Mouse (Mus musculus) layer of hippocampus, adult 9-11 months (tissue): ENCODE measurements around the gene Gdpd5.
A peak's percentile ranks its signal among the peaks of the same experiment; 100 is the strongest.

ENCODE experiments used
- DNase-seq: peaks from one replicate; pipeline ENCODE4 v3.0.0; 2022

Gdpd5 gene

DNA sequence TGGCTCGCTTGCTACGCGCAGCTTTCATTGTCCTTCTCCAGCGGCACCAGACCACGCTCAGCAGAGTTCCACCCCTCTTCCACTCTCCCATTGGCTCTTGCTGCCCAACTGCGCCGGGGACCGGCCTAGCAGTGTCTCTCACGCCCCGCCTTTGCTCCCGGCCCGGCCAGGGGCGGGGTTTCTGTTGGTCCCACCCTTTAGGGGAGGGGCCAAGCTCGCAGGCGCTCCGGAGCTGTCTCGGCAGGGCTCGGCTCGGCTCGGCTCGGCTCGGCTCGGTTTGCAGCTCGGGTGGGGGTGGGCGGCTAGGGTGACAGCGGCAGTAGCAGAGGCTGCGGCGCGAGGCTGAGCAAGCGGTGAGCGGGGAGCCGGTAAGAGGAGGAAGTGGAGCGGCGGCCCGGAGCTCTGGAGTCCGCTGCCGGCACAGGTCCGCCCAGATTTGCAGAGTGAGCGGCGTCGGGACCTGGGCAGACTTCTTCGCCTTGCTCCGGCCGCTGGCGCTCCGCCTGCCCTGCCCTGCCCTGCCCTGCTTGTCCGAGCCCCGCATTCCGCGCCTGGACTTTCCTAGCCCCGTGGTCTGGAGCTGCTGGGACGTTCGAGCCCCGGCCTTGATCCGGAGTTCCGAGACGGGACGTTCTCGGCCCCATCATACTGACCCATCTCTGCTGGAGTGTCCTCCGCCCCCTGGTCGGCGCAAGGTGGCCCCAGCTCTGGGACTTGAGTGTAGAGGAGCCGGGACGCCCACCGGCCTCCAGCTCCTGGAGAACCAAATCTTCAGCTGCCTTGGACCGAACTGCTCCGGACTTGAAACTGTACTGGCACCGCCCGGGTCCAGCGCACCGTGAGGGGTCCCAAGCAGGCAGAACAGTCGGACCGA lies at the start of gene Gdpd5:
Gene Gdpd5, plus strand, starts transcription at position 201 of the 874 bp plus-strand sequence.
- peak; percentile 98 for DNase-seq

GRCm38 (mm10) chr7:99332774-99333480 lies 48.3 kb upstream of the Gdpd5 start:
- peak; percentile 46 for DNase-seq

GRCm38 (mm10) chr7:99340736-99341135 lies 40.5 kb upstream of the Gdpd5 start:
- DNase-seq, result no peak

GRCm38 (mm10) chr7:99343577-99343976 lies 37.6 kb upstream of the Gdpd5 start:
- no peak for DNase-seq

DNA sequence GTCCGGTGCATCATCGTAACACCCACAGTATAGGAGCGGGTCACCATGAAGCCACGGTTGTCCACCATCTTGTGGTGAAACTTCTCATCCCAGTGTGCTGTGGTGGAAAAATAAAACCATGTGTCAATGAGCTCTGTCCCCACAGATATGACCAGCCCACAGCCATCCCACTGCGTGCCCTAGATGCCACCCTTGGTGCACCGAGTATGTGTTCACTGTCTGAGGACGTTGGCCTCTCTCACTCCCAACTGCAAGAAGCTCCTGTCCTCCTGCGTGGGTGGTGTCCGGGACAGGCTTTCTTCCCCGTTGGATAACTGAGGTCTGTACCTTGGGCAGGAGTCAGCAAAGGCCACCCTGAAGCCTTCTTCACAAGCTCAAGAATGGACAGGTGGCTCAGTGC lies 33.9 kb upstream of the Gdpd5 start:
- no peak for DNase-seq

GRCm38 (mm10) chr7:99348883-99349282 lies 32.3 kb upstream of the Gdpd5 start:
- DNase-seq, result no peak

DNA sequence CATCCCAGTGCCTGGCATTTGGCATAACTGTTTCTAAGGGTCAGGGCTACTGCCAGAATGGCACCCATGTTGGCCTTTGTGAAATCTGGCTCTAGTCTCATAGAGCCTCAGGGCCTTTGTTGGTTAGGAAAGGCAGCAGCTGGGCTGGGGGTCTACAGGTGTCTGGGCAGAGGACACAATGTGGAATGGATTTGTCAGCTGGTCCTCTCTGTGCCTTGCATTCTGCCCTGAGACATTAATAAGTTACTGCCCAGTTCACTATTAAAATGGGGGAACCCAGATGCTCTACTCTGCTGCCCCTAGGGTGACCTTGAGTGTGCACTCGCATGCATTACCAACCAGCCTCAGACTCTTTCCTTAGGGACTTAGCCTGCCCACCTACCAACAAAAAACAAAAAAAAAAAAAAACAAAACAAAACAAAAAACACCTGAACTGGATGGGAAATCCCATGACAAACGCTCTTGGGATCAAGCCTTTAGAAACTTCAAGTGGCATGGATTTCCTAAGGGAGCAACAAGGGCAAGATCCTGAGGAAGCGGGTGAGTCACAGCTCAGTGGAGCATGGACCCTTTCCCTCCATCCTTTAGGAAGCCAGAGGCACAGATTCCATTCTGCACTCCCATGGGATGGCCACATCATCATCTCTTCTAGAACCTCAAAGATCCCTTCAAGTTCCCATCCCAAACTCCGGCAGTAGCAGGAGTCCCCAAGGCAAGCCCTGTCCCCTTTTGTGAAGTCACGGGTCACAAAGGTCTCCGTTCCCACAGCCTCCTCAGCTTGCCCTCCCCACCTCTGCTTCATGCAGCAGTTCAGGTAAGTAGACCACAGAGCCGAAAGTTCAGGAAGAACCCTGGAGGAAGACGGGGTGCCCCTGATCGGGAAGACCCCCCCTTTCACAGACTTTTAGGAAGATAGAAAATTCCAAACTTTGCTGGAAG lies 31.2 kb upstream of the Gdpd5 start:
- no peak for DNase-seq

GRCm38 (mm10) chr7:99351104-99351801 lies 30.0 kb upstream of the Gdpd5 start:
- DNase-seq, result no peak

GRCm38 (mm10) chr7:99351802-99352517 lies 29.3 kb upstream of the Gdpd5 start:
- no peak for DNase-seq

DNA sequence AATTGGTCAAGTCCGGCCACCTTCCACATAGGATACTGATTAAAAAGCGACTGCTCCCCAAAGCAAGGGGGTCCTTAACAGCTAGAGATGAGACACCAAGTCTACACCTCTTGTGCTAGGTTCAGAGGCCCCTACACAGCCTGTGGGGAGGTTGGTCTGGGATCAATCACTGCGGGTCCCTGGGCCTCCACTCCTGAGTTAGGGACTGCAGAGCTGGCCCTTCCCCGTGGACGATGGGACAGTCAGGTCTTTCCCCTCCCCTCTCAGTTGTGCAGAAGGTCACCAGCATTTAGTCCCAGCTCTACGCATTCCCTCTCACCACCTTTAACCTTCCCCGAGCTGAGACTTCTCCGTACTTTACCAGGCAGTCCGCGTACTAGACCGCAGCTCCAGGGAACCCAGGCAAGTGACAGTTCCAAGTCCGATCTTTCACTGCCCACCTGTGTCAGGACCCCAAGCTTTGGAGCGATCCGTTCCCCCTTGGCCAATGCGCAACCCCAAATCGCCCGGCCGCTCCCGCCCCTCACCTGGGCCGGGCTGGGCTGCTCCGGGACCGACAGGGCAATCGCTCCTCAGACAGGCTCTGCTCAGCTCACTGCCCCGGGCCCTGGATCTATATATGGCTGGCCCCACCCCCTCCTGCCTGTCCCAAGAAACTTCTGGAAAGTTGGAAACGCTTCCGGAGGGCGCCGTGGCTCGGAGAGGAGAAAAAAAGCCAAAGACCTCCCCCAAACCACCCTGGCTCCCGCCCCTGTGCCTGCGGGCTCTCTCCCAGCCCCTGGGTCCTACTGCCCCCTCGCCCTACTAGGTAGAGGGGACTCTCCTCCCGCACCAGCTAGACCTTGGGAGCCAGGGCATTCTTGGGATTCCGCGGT lies 28.5 kb upstream of the Gdpd5 start, which contains the start of gene Serpinh1:
Gene Serpinh1, minus strand, starts transcription at position 714 of the 875 bp plus-strand sequence.
- DNase-seq, result no peak

GRCm38 (mm10) chr7:99355731-99356131 lies 25.5 kb upstream of the Gdpd5 start:
- peak; percentile 61 for DNase-seq

GRCm38 (mm10) chr7:99356244-99356930 lies 24.8 kb upstream of the Gdpd5 start:
- DNase-seq, result no peak

- no peak for DNase-seq
These were observed 24.0 kb upstream of the Gdpd5 start for GRCm38 (mm10) chr7:99357201-99357600.

DNA sequence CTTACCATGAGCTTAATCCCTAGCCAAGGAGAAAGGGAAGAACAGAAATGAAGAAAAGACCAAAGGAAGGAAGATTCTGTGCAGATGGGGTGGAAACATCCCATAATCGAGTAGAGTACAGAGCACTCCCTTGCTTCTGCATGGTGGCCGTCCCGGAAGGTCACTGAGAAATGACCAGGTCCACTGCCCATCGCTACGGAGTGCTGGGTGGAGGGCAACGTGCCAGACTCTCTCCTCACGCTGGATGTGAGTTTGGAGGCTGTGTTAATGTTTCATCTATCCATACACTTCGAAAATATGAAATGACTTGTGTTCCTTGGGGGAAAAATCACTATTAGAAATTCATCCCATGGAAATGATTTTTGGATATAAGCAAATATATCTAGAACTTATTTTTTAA lies 22.8 kb upstream of the Gdpd5 start:
- no peak for DNase-seq

- peak; percentile 87 for DNase-seq
These were observed 21.0 kb upstream of the Gdpd5 start for GRCm38 (mm10) chr7:99360021-99360802.

GRCm38 (mm10) chr7:99360803-99361414 lies 20.3 kb upstream of the Gdpd5 start:
- DNase-seq, result no peak

GRCm38 (mm10) chr7:99362137-99362536 lies 19.1 kb upstream of the Gdpd5 start:
- DNase-seq, result no peak

DNA sequence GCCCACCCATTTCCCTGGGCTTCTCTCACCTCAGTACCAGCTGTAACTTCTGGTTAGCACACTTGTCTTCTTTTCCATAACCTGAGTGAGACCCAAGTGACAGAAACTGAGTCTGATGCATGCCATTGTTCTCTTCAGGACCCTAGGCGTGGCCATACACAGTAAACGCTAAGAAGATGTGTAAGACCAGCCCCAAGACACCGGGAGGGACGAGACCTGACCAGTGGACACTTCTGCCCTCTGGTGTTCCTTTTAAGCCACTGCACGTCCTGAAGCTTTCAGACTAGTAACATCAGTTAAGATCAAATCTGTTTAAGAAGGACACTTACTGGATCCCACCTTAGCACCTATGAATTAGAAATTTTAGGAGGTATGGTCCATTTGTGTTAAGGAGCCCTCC lies 16.1 kb upstream of the Gdpd5 start:
- peak; percentile 45 for DNase-seq

DNA sequence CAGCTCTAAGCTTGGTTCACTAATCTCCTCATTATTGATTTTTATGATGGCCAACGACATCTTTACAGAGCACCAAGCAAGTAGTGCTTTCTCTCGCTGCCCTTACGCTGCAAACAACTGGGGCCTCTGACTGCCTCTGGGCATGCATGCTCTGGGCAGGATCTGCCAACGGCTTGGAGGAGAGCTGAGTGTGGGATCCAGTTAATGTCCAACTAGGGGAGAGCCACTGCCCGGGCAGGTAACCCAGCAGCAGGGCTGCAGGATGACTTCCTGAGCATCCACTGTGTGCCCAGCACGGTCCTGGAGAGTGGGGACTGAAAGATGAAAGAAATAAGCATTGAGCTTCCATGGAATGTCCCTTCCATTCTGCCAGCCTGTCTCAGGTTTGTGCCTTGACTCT lies 14.5 kb upstream of the Gdpd5 start:
- DNase-seq, result no peak
